Mouse (Mus musculus): Measurements from ENCODE around the gene Nwd1. TPM values are rescaled to one million over a fixed set of nuclear protein-coding genes. Genes with fewer than 3 reads are reported as not detected.
"Not testable (repeated sequence)": the region's sequence is repeated elsewhere in the genome, so short reads cannot be mapped to it uniquely, and the experiment has no call there.

The Nwd1 gene
- polyA plus RNA-seq, 1 experiment: 21.2 TPM

- Histone ChIP-seq H3K4me3 (replicated peaks; ENCODE audit: insufficient read depth, low read depth, low read length) (no peak overlapping the region), H3K4me1 (ENCODE audit: control insufficient read depth, insufficient read depth, low read length) (no peaks in the 10 kb centered on the region; the same call in 1 of the 2 replicates), H3K27me3 (ENCODE audit: control insufficient read depth, insufficient read depth, low read length) (no peaks in the 10 kb centered on the region), H3K27ac (ENCODE audit: insufficient read depth, low read length) (no peak overlapping the region)
- 72% methylated on average over 5 of the region's 5 CpGs for WGBS
- no peak for DNase-seq
- TF ChIP-seq POLR2A (IDR thresholded peaks at IDR 0.05; ENCODE audit: borderline replicate concordance, insufficient read depth, low read length) (no peak), CTCF (IDR thresholded peaks at IDR 0.05; ENCODE audit: borderline replicate concordance, insufficient read depth, low read depth, low read length) (no peak)
Observed at GRCm38 (mm10) chr8:72677331-72677730, 30.8 kb downstream of the Nwd1 start.

- Histone ChIP-seq H3K27me3 (ENCODE audit: control insufficient read depth, insufficient read depth, low read length) (no peaks in the 10 kb centered on the region), H3K27ac (ENCODE audit: insufficient read depth, low read length) (no peak overlapping the region), H3K4me3 (replicated peaks; ENCODE audit: insufficient read depth, low read depth, low read length) (no peak overlapping the region), H3K4me1 (ENCODE audit: control insufficient read depth, insufficient read depth, low read length) (no peaks in the 10 kb centered on the region)
- peak; percentile 41 to 54 for DNase-seq
- peak; percentile 76 for TF ChIP-seq CTCF (IDR thresholded peaks at IDR 0.05; ENCODE audit: borderline replicate concordance, insufficient read depth, low read depth, low read length)
- TF ChIP-seq POLR2A (IDR thresholded peaks at IDR 0.05; ENCODE audit: borderline replicate concordance, insufficient read depth, low read length): no peak
- 19% methylated on average over 3 of the region's 3 CpGs for WGBS
Observed at GRCm38 (mm10) chr8:72680133-72680532, 33.6 kb downstream of the Nwd1 start.

- WGBS: 77% methylated on average over 4 of the region's 4 CpGs
- Histone ChIP-seq H3K4me3 (replicated peaks; ENCODE audit: insufficient read depth, low read depth, low read length) (no peak overlapping the region), H3K27me3 (ENCODE audit: control insufficient read depth, insufficient read depth, low read length) (no peaks in the 10 kb centered on the region), H3K27ac (ENCODE audit: insufficient read depth, low read length) (no peak overlapping the region), H3K4me1 (ENCODE audit: control insufficient read depth, insufficient read depth, low read length) (no peaks in the 10 kb centered on the region)
- no peak for DNase-seq
- TF ChIP-seq CTCF (IDR thresholded peaks at IDR 0.05; ENCODE audit: borderline replicate concordance, insufficient read depth, low read depth, low read length): no peak
- TF ChIP-seq POLR2A (IDR thresholded peaks at IDR 0.05; ENCODE audit: borderline replicate concordance, insufficient read depth, low read length): no peak
Observed at GRCm38 (mm10) chr8:72682051-72682687, 35.7 kb downstream of the Nwd1 start.

- Histone ChIP-seq H3K4me3 (replicated peaks; ENCODE audit: insufficient read depth, low read depth, low read length) (no peak overlapping the region), H3K27me3 (ENCODE audit: control insufficient read depth, insufficient read depth, low read length) (no peaks in the 10 kb centered on the region), H3K4me1 (ENCODE audit: control insufficient read depth, insufficient read depth, low read length) (no peaks in the 10 kb centered on the region), H3K27ac (ENCODE audit: insufficient read depth, low read length) (no peak overlapping the region)
- no peak for DNase-seq
- TF ChIP-seq CTCF (IDR thresholded peaks at IDR 0.05; ENCODE audit: borderline replicate concordance, insufficient read depth, low read depth, low read length) (no peak), POLR2A (IDR thresholded peaks at IDR 0.05; ENCODE audit: borderline replicate concordance, insufficient read depth, low read length) (no peak)
- whole genome bisulfite sequencing: 73% methylated on average over 2 of the region's 2 CpGs
Observed at GRCm38 (mm10) chr8:72683010-72683521, 36.6 kb downstream of the Nwd1 start.

GRCm38 (mm10) chr8:72683572-72684099 lies 37.1 kb downstream of the Nwd1 start:
- H3K4me3 ChIP-seq (replicated peaks; ENCODE audit: insufficient read depth, low read depth, low read length); H3K4me1 ChIP-seq (ENCODE audit: control insufficient read depth, insufficient read depth, low read length); H3K27ac ChIP-seq (ENCODE audit: insufficient read depth, low read length); DNase-seq; H3K27me3 ChIP-seq (ENCODE audit: control insufficient read depth, insufficient read depth, low read length): not testable (repeated sequence)
- 83% methylated on average over 5 of the region's 5 CpGs for WGBS

- H3K4me3 ChIP-seq (replicated peaks; ENCODE audit: insufficient read depth, low read depth, low read length): no peak overlapping the region
- H3K4me1 ChIP-seq (ENCODE audit: control insufficient read depth, insufficient read depth, low read length): no peaks in the 10 kb centered on the region
- WGBS: 99% methylated on average over 2 of the region's 2 CpGs
- TF ChIP-seq POLR2A (IDR thresholded peaks at IDR 0.05; ENCODE audit: borderline replicate concordance, insufficient read depth, low read length) (no peak), CTCF (IDR thresholded peaks at IDR 0.05; ENCODE audit: borderline replicate concordance, insufficient read depth, low read depth, low read length) (no peak)
- H3K27me3 ChIP-seq (ENCODE audit: control insufficient read depth, insufficient read depth, low read length): no peaks in the 10 kb centered on the region
- DNase-seq: no peak
- no peak overlapping the region for H3K27ac ChIP-seq (ENCODE audit: insufficient read depth, low read length)
Observed at GRCm38 (mm10) chr8:72698349-72698926, 51.9 kb downstream of the Nwd1 start.

GRCm38 (mm10) chr8:72712569-72712968 lies 66.1 kb downstream of the Nwd1 start:
- Histone ChIP-seq H3K4me1 (ENCODE audit: control insufficient read depth, insufficient read depth, low read length) (no peaks in the 10 kb centered on the region), H3K27ac (ENCODE audit: insufficient read depth, low read length) (no peak overlapping the region), H3K4me3 (replicated peaks; ENCODE audit: insufficient read depth, low read depth, low read length) (no peak overlapping the region), H3K27me3 (ENCODE audit: control insufficient read depth, insufficient read depth, low read length) (no peaks in the 10 kb centered on the region)
- TF ChIP-seq CTCF (IDR thresholded peaks at IDR 0.05; ENCODE audit: borderline replicate concordance, insufficient read depth, low read depth, low read length) (no peak), POLR2A (IDR thresholded peaks at IDR 0.05; ENCODE audit: borderline replicate concordance, insufficient read depth, low read length) (no peak)
- 9% methylated on average over 6 of the region's 6 CpGs for WGBS
- no peak for DNase-seq

- Histone ChIP-seq H3K27me3 (ENCODE audit: control insufficient read depth, insufficient read depth, low read length) (no peaks in the 10 kb centered on the region), H3K4me3 (replicated peaks; ENCODE audit: insufficient read depth, low read depth, low read length) (no peak overlapping the region), H3K4me1 (ENCODE audit: control insufficient read depth, insufficient read depth, low read length) (no peaks in the 10 kb centered on the region), H3K27ac (ENCODE audit: insufficient read depth, low read length) (no peak overlapping the region)
- TF ChIP-seq POLR2A (IDR thresholded peaks at IDR 0.05; ENCODE audit: borderline replicate concordance, insufficient read depth, low read length) (no peak), CTCF (IDR thresholded peaks at IDR 0.05; ENCODE audit: borderline replicate concordance, insufficient read depth, low read depth, low read length) (no peak)
- no peak for DNase-seq
- WGBS: 82% methylated on average over 5 of the region's 5 CpGs
Observed at GRCm38 (mm10) chr8:72716594-72716993, 70.1 kb downstream of the Nwd1 start.
